Mouse (Mus musculus) ZHBTc4 (cell line): ENCODE measurements around the gene Inf2.

Source experiments
- DNase-seq: peaks from one replicate; pipeline ENCODE4 v3.0.0-alpha.2; 2011; ENCODE audit warnings: low read depth, low spot score

Gene Inf2

GRCm38 (mm10) chr12:112570160-112570559 is 18.4 kb upstream of the Inf2 start:
- DNase-seq: no peak

- DNase-seq: peak; percentile 63
Measured at GRCm38 (mm10) chr12:112571064-112571463, 17.5 kb upstream of the Inf2 start.

DNA sequence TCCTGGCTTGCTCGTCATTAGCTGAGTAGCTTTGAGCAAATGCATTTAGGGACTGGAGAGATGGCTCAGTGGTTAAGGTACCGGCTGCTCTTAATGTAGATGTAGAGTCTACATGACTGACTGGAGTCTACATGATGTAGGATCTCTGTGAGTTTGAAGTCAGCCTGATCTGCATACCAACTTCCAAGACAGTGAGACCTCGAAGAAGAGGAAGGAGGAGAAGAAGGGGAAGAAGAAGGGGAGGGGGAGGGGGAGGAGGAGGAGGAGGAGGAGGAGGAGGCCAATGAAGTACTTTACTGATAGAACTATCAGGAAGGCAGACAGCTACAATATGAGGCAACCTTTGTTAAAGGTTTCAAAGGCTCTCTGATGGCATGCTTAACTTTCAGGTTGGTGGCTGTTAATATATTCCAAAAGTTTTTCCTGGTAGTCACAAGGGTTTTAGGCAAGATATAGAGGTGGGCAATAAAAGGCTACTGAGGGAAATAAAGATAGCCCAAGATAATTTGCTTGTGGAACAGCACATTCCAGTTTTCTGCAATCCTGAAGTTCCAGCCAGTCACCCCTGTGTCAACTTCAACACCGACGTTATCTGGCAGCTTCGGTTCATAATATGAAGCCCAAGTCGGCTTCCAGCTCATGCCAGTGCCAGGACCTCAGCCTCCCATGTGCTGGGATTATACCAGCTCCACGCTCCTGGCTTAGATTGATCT is 13.2 kb upstream of the Inf2 start:
- DNase-seq: no peak

- DNase-seq: no peak
Measured at GRCm38 (mm10) chr12:112576341-112576740, 12.2 kb upstream of the Inf2 start.

- peak; percentile 89 for DNase-seq
Measured at GRCm38 (mm10) chr12:112576749-112577148, 11.8 kb upstream of the Inf2 start.

DNA sequence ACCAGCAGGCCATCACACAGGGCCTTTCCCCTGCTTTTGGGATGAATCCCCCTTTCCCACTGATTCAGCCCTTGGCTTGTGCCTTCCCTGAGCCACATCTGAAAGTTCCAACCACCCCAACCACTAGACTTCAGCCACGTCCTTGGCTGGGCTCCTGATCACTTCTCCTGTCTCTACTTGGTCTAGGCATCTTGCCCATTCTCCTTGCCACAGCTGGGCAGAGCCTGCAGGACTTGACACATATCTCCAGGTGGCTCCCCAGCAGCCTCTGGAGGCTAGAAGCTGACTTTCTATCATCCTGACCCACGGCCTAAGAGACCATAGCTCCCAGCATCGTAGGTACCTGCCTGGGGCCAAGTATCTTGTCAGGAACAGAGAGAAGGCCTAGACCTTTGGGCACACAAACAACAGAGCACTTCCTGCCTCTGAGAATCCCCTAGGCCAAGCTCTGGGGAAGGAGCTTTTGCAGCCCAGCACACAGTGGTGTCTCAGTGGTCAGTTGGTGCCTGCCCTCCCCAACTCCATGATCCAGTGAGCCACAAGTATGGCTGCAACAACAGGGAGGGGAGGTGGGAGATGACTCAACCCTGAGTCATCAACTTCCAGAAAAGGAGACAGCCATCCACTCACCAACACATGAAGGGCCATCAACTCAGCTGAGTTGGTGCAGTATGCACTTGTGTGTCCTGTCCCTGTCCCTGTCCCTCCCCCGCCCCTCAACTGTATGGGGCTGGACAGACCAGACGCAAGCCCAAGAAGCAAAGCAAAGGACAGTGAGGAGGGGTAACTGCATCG is 10.1 kb upstream of the Inf2 start:
- DNase-seq: no peak

DNA sequence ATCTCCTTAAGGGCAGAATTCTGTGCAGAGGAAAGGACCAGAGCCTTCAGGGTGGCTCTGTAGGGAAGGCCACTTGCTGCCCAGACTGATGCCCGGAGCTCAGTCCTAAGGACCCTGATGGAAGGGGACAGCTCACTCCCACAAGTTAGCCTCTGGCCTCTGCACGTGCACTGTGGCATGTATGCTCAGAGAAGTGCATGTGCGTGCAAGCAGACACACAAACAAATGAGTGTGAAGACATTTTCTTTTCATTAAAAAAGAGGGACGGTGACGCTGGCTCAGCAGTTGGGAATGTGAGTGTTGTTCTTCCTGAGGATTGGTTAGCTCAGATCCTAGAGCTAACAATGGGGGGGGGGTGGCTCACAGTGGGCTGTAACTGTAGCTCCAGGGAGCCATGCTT is 9.2 kb upstream of the Inf2 start:
- DNase-seq: no peak

DNA sequence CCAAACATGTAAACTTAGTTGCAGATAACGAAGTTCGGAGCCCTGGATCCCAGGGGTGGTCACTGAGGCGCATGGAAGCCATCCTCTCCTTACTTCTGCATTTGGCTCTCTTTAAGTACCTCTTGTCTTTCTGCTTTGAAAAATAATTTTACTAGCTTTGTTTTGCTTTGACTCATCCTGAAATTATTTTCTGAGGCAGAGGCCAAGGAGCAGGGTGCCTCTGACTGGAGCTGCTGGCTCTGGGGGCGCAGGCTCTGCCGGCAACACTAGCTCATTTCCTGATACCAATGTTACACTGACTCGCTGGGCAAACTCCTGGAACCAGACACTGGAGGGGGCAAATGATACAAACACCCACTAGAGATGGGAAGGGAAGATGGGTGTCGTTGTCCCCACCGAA is 8.7 kb upstream of the Inf2 start:
- DNase-seq: no peak

DNA sequence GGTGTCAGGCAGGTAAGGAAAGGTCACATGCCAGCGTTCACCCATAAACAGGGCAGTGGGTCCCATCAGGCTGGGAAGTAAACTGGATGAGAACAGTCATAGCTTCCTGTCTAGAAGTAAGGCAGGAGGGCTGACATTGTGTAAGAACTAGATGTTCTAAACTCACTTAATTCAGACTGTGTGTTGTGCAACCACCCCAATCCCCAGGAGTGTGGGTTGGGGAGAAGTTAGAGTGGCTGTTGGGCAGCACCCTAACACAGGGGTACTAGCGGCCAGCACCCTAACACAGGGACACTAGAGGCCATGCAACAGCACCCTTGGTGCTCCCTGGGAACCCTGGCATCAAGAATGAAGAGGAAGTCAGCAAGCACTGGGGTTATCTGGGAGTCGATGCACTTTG is 7.5 kb upstream of the Inf2 start:
- DNase-seq: no peak

DNA sequence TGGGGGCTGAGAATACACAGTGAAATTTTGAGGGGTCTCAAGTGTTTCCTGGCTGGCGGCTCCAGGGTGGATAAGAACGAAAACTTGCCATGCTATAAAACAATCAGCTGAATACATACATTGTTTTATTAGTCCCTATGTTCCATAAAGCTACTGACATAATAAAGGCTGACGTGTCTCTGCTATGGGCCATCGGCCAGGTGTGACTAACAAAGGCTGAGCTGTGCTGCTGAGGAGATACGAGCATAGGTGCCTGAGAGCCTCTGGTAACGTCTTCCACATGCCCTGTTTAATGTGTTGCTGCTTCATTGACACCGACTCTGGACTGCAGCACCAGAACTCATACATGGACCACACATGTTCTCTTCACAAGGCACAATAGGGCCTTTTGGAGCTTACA is 3.6 kb upstream of the Inf2 start:
- no peak for DNase-seq

GRCm38 (mm10) chr12:112585924-112586538 is 2.6 kb upstream of the Inf2 start:
- peak; percentile 56 for DNase-seq

DNA sequence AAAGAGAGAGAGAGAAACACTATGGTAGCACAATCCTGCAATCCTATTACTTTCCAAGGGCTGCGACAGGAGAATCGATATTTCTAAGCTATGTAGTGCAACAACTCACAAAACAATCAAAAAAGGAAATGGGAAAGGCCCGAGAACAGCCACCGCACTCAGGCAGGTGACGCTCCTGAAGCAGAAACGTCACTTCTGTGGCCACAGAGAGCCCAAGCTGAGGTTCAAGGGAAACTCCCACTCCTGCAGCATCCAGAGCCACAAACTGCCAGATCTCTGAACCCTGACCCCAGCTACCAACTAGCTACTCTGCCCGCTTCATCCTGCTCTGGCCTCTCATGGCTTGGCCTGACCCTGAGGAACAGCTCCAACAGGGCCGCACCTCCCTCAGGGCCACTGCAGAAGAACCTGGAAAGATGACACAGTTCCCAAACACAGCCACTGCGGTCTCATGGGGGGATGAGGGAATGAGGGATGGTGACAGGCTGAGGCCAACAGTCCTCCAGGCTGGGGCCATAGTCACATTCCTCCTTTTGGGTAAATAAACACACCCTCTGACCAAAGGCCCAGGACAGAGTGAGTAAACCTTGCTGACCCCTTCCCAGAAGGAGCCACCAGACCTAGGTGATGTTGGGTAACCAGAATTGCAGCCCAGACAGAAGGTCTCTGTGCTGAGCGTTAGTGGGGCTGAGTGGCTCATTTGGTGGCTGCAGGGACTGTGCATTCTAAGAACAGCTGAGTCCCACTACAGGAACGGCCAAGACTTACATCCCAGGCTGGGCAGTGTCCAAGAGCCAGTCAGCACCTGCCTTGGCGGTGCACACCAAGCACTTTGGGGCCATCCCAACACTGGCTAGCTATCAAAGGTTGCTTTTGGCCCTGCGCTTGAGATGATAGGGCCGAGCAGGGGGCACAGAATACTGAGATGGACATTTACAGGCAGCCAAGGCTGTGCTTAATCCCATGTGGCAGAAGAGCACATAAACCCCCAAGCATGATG is 1.2 kb upstream of the Inf2 start:
- no peak for DNase-seq

- DNase-seq: no peak
Measured at GRCm38 (mm10) chr12:112589491-112590191, 1.1 kb downstream of the Inf2 start.

- DNase-seq: no peak
Measured at GRCm38 (mm10) chr12:112590566-112591239, 2.1 kb downstream of the Inf2 start.

GRCm38 (mm10) chr12:112591240-112591639 is 2.7 kb downstream of the Inf2 start:
- no peak for DNase-seq

DNA sequence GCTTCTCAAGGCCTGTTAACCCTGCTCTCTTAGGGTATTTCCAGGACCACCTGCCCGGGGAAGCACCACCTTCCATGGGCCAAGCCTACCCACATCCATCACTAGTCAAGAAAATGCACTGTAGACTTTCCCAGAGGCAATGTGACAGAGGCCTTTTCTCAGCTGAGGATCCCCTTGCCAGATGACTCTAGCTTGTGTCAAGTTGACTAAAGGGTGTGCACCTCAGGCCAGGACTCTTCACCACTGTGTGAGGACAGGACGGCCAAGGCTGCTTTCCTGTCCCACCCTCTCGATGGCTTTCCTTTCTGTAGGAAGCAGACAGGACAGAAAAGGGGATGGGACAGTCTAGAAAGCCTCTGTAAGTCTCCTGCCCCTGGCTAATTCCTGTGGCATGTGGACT is 3.1 kb downstream of the Inf2 start:
- DNase-seq: no peak

DNA sequence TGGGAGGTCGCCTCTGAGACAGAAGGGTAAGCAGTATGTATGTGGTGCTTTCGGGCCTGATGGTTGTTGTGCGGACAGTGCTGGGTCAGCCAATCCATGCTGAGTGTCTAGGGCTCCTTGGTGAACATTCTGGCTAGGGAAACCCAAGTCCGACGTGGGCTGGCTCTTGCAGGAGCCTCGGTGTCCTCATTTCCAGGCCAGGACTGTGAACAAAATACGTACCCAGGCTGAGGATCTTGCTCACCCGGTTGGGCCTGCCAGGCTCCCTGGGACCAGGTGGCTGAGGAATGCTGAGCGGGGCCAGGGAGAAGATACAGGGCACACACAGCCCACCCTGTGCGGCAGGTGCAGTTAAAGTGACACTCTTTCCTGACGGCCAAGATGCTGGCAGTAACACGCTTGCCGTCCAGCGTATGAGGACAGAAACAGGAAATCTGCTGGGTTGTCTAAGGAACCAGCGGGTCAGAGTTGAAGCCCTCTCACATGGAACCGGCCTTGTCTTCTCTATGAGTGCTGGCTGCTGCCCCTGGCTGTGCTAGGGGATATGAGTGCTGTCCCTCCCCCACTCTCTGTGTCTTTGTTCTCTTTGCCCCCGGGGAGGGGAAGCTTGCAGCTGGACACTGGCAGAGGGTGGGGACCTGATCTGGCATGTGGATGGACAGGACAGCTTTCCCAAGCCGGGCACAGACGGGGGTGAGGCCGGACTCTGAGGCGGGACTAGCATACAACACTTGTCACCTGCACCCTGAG is 4.6 kb downstream of the Inf2 start:
- DNase-seq: no peak

DNA sequence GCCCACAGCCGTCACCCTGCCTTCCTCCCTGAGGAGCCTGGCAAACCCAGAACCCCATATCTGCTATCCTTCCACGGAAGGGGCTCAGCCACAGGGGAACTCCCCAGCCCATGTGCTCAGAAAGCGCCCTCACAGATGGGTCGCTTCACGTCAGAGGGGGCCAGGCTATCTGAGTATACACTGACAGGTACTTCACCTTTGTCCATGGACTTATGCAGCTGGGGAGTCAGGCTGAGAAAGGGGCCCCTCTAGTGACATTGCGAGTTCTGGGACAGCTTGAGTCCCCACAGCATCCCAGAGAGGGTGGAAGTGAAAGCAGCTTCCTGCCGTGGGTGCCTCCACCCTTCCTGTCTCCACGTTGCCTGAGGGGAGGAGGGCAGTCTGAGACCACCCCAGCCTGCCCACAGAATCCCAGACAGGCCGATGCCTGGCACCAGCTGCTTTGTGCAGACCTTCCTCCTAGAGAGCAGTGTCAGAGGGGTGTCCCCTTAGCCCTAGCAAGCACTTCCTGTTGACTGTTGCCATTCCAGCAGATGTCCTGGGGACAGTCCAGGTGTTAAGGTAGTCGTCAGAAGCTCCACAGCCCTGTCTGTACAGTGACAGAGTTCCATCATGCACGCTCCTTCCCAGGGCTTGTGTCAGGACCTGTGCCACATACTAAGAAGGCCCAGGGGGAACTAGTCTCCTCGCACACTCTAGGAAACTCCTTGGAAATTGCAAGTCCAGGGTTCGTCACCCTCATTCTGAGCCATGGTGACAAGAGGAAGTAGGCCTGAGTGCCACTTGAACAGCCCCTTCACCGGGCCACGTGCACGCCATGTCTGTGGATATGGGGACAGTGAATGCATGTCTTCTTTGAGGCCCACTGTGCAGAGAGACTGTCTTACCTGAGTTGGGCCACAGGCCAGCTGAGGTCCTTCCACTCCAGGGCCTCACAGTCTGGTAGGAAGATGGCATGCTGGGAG is 5.6 kb downstream of the Inf2 start:
- no peak for DNase-seq
